In genomic region chr13:35486125-35486524, GRCm38 (mm10) we compare ENCODE assay signal across 10 mouse cellular contexts.
A peak's percentile ranks its signal among the peaks of the same experiment; 100 is the strongest.
DNase-seq lines count a peak whose midpoint lies in the region; ATAC-seq and TF ChIP-seq lines count a peak whose summit lies in the region.
"Had no signal": no experiment of that assay in that cellular context is flagged by ENCODE, and none has a peak within 500 bp of the region (broad histone marks: within the 10 kb centered on the region; RNA-seq: fewer than 3 reads in every experiment).

No protein-coding gene starts in this region.

- no peaks in the 10 kb centered on the region for H3K4me1 ChIP-seq in stomach, postnatal 0 days (replicated peaks; ENCODE audit: control insufficient read depth, insufficient read depth)
- H3K4me1 ChIP-seq: limb, embryonic 12.5 days had no signal

- H3K4me2 ChIP-seq in stomach, postnatal 0 days (replicated peaks; ENCODE audit: low read depth): no peak overlapping the region
- H3K4me2 ChIP-seq: limb, embryonic 12.5 days had no signal

- no peak overlapping the region for H3K9ac ChIP-seq in stomach, postnatal 0 days (ENCODE audit: low read length)
- H3K9ac ChIP-seq: limb, embryonic 12.5 days had no signal

- no peaks in the 10 kb centered on the region for H3K36me3 ChIP-seq in stomach, postnatal 0 days (ENCODE audit: control insufficient read depth, insufficient read depth, low read length)
- H3K36me3 ChIP-seq: G1E; limb, embryonic 12.5 days had no signal

- no peak overlapping the region for H3K27ac ChIP-seq in stomach, postnatal 0 days (replicated peaks)
- H3K27ac ChIP-seq: limb, embryonic 12.5 days had no signal

- no peak for TF ChIP-seq EP300 in stomach, postnatal 0 days (optimal IDR thresholded peaks at IDR 0.05)

- H3K9me3 ChIP-seq in stomach, postnatal 0 days (ENCODE audit: control insufficient read depth, low read length): no peaks in the 10 kb centered on the region
- H3K9me3 ChIP-seq: G1E; limb, embryonic 12.5 days had no signal

- intact Hi-C loops in gastrocnemius, postnatal 14 days (cut with DNase I; ENCODE audit: low total_unique reads): no loop called here

- H3K27me3 ChIP-seq in stomach, postnatal 0 days (ENCODE audit: control insufficient read depth, insufficient read depth, low read length): no peaks in the 10 kb centered on the region
- H3K27me3 ChIP-seq: limb, embryonic 12.5 days had no signal

- no peak overlapping the region for H3K4me3 ChIP-seq in stomach, postnatal 0 days (ENCODE audit: low read depth, low read length)
- H3K4me3 ChIP-seq: limb, embryonic 12.5 days had no signal

- TF ChIP-seq CTCF in stomach, postnatal 0 days (IDR thresholded peaks at IDR 0.05; ENCODE audit: low read depth): peak; percentile 15; the same call in 1 of the 2 replicates

- peak; percentile 68 for ATAC-seq in stomach, postnatal 0 days (ENCODE audit: low FRiP score, low TSS enrichment)

- 65% methylated on average over 4 of the region's 4 CpGs for WGBS in stomach, postnatal 0 days

- peak; percentile 8 for DNase-seq in gastrocnemius, postnatal 14 days
- DNase-seq in gastrocnemius, adult 18-20 months (ENCODE audit: low spot score): no peak
- DNase-seq in ovary, postnatal 36 days (ENCODE audit: low spot score): peak; percentile 30
- no peak for DNase-seq in ovary, postnatal 14 days (ENCODE audit: low spot score)
- peak; percentile 64 for DNase-seq in kidney, postnatal 10 days
- DNase-seq in stomach, postnatal 0 days (ENCODE audit: low spot score): peak; percentile 38
- DNase-seq in MN1 (ENCODE audit: low spot score): no peak
- no peak for DNase-seq in frontal cortex, postnatal 10 days (ENCODE audit: low spot score in 2 of 2)

Comparison
In these comparisons a context has a peak if more than half of its experiments do, and no peak if none do; other contexts are left out.
1. DNase-seq: peak in gastrocnemius, postnatal 14 days (single experiment), ovary, postnatal 36 days (single experiment), kidney, postnatal 10 days (single experiment) and stomach, postnatal 0 days (single experiment); none in gastrocnemius, adult 18-20 months (single experiment), ovary, postnatal 14 days (single experiment), MN1 (single experiment) and frontal cortex, postnatal 10 days (0 of 2).